Mouse (Mus musculus) gastrocnemius, postnatal 36 days (tissue): ENCODE results near the gene Umod. TPM values are rescaled to one million over a fixed set of nuclear protein-coding genes. Genes with fewer than 3 reads are reported as not detected.

Experiments used
- DNase-seq, 2 experiments: peaks; one replicate each; pipeline ENCODE4 v3.0.0; 2022
- intact Hi-C: fragments of 180-260 bp; cut with DNase I; formaldehyde crosslinking; loops from one replicate; pipeline ENCODE4 v1.15.1; 2025
- long read RNA-seq, 2 experiments: library from polyadenylated mRNA; stranded (forward); transcript quantifications; one replicate each; pipeline ENCODE4 v2.0.0; 2021
- total RNA-seq, 2 experiments: library from RNA; stranded (reverse); gene quantifications; 2 replicates each; pipeline ENCODE4 v1.2.3; 2021

Umod gene
- not detected for total RNA-seq
- long read RNA-seq, experiment 1, result 0 reads
- long read RNA-seq, experiment 2, result 0 reads

GRCm38 (mm10) chr7:119479256-119479655 is at the start of gene Umod:
Umod (minus strand) TSS chr7:119479282.
- intact Hi-C loops, result no loop called here
- no peak for DNase-seq

GRCm38 (mm10) chr7:119528617-119529016 is 49.5 kb upstream of the Umod start:
- intact Hi-C loops, result no loop called here
- DNase-seq, result no peak

- intact Hi-C loops, result no loop called here
- no peak for DNase-seq
Observed at GRCm38 (mm10) chr7:119527548-119527947, 48.5 kb upstream of the Umod start.

GRCm38 (mm10) chr7:119527135-119527534 is 48.1 kb upstream of the Umod start:
- DNase-seq, result no peak
- intact Hi-C loops, result no loop called here

- DNase-seq, result no peak
- intact Hi-C loops, result no loop called here
Observed at GRCm38 (mm10) chr7:119526486-119526885, 47.4 kb upstream of the Umod start.

GRCm38 (mm10) chr7:119525881-119526281 is 46.8 kb upstream of the Umod start:
- no peak for DNase-seq
- intact Hi-C loops, result no loop called here

- intact Hi-C loops, result no loop called here
- no peak for DNase-seq
Observed at GRCm38 (mm10) chr7:119523389-119523788, 44.3 kb upstream of the Umod start, which contains the start of gene Pdilt. Pdilt (minus strand) TSS chr7:119523489.

- no peak for DNase-seq
- intact Hi-C loops, result no loop called here
Observed at GRCm38 (mm10) chr7:119522385-119522784, 43.3 kb upstream of the Umod start.

- DNase-seq, result no peak
- intact Hi-C loops, result no loop called here
Observed at GRCm38 (mm10) chr7:119521816-119522215, 42.7 kb upstream of the Umod start.

GRCm38 (mm10) chr7:119519654-119520053 is 40.6 kb upstream of the Umod start:
- no peak for DNase-seq
- intact Hi-C loops, result no loop called here

- DNase-seq, result no peak
- intact Hi-C loops, result no loop called here
Observed at GRCm38 (mm10) chr7:119519163-119519562, 40.1 kb upstream of the Umod start, which contains the start of gene Acsm5. Acsm5 (plus strand) TSS chr7:119519463.

- DNase-seq, result no peak
- intact Hi-C loops, result no loop called here
Observed at GRCm38 (mm10) chr7:119516272-119516558, 37.1 kb upstream of the Umod start.

- intact Hi-C loops, result no loop called here
- no peak for DNase-seq
Observed at GRCm38 (mm10) chr7:119515492-119516271, 36.6 kb upstream of the Umod start.

- DNase-seq, result no peak
Observed at GRCm38 (mm10) chr7:119513056-119513455, 34.0 kb upstream of the Umod start.

GRCm38 (mm10) chr7:119511143-119511542 is 32.1 kb upstream of the Umod start:
- DNase-seq, result no peak
- intact Hi-C loops, result loop anchor here (5.0 kb wide), 2 partner anchors 499 to 744 kb away; no protein-coding TSS in a partner anchor

More at GRCm38 (mm10) chr7:119513056-119513455, 34.0 kb upstream of the Umod start:
- intact Hi-C loops, result loop anchor here (5.0 kb wide), 2 partner anchors 501 to 746 kb away; no protein-coding TSS in a partner anchor

GRCm38 (mm10) chr7:119490041-119490780 is 11.1 kb upstream of the Umod start:
- intact Hi-C loops, result no loop called here
- DNase-seq, result no peak

- intact Hi-C loops, result no loop called here
- DNase-seq, result no peak
Observed at GRCm38 (mm10) chr7:119486683-119487082, 7.6 kb upstream of the Umod start.

GRCm38 (mm10) chr7:119484154-119484553 is 5.1 kb upstream of the Umod start:
- DNase-seq, result no peak
- intact Hi-C loops, result no loop called here

- intact Hi-C loops, result no loop called here
- no peak for DNase-seq
Observed at GRCm38 (mm10) chr7:119476500-119477389, 2.3 kb downstream of the Umod start.

GRCm38 (mm10) chr7:119459185-119459584 is 19.9 kb downstream of the Umod start, which contains the start of gene Gp2:
Gp2 (minus strand) TSS chr7:119459285.
- intact Hi-C loops, result no loop called here
- no peak for DNase-seq

- no peak for DNase-seq
- intact Hi-C loops, result no loop called here
Observed at GRCm38 (mm10) chr7:119454192-119454591, 24.9 kb downstream of the Umod start.
